In genomic region chr19:10356845-10357503, GRCm38 (mm10) we compare ENCODE assay signal across 12 mouse cellular contexts. TPM values are rescaled to one million over a fixed set of nuclear protein-coding genes. Genes with fewer than 3 reads are reported as not detected.
A peak's percentile ranks its signal among the peaks of the same experiment; 100 is the strongest.
DNase-seq lines count a peak whose midpoint lies in the region; ATAC-seq and TF ChIP-seq lines count a peak whose summit lies in the region.
"Had no signal": no experiment of that assay in that cellular context is flagged by ENCODE, and none has a peak within 500 bp of the region (broad histone marks: within the 10 kb centered on the region; RNA-seq: fewer than 3 reads in every experiment).

No protein-coding gene starts in this region.

- peak; percentile 43 for DNase-seq in 3T3-L1 (ENCODE audit: low read depth, low spot score)
- peak; percentile 39 for DNase-seq in R1 (ENCODE audit: low read depth, low spot score)
- peak; percentile 50 for DNase-seq in embryonic facial prominence, embryonic 14.5 days (ENCODE audit: low spot score)
- peak; percentile 79 for DNase-seq in midbrain, embryonic 10.5 days (ENCODE audit: low spot score)
- DNase-seq in limb, embryonic 10.5 days (ENCODE audit: low spot score) = no peak
- no peak for DNase-seq in layer of hippocampus, adult 2 months (ENCODE audit: low spot score in 2 of 2)
- no peak for DNase-seq in gastrocnemius, postnatal 25 days
- DNase-seq in cerebellum, adult 11-12 months = no peak
- DNase-seq: kidney, adult 8-10 months; left cerebral cortex, postnatal 4 days; spleen, adult 18-20 months had no signal

- H3K4me1 ChIP-seq in embryonic facial prominence, embryonic 14.5 days (ENCODE audit: control insufficient read depth, insufficient read depth, low read length) = peaks cover 5% of the 10 kb centered on the region; the same call in 1 of the 2 replicates
- peaks cover 58% of the 10 kb centered on the region for H3K4me1 ChIP-seq in midbrain, embryonic 10.5 days
- peaks cover 9% of the 10 kb centered on the region for H3K4me1 ChIP-seq in limb, embryonic 10.5 days

- no peak for TF ChIP-seq CTCF in layer of hippocampus, adult 2 months (conservative IDR thresholded peaks at IDR 0.05)

- no peak overlapping the region for H3K4me3 ChIP-seq in embryonic facial prominence, embryonic 14.5 days (ENCODE audit: low read depth, low read length)
- H3K4me3 ChIP-seq in midbrain, embryonic 10.5 days = peak overlapping the region; percentile 22; the same call in 1 of the 2 replicates
- H3K4me3 ChIP-seq in limb, embryonic 10.5 days = no peak overlapping the region
- H3K4me3 ChIP-seq in layer of hippocampus, adult 2 months = no peak overlapping the region

- WGBS in embryonic facial prominence, embryonic 14.5 days = 0% methylated on average over 9 of the region's 12 CpGs
- WGBS in midbrain, embryonic 10.5 days = 7% methylated on average over 12 of the region's 12 CpGs
- 11% methylated on average over 12 of the region's 12 CpGs for WGBS in limb, embryonic 10.5 days

- no peak overlapping the region for H3K9ac ChIP-seq in embryonic facial prominence, embryonic 14.5 days (ENCODE audit: low read depth, low read length)

- H3K27ac ChIP-seq in embryonic facial prominence, embryonic 14.5 days (replicated peaks; ENCODE audit: low read depth, low read length) = no peak overlapping the region
- peak overlapping the region; percentile 85 for H3K27ac ChIP-seq in midbrain, embryonic 10.5 days (replicated peaks)
- no peak overlapping the region for H3K27ac ChIP-seq in limb, embryonic 10.5 days
- no peak overlapping the region for H3K27ac ChIP-seq in layer of hippocampus, adult 2 months
- H3K27ac ChIP-seq: macrophage had no signal

- no peak; the same call in 1 of the 2 replicates for ATAC-seq in embryonic facial prominence, embryonic 14.5 days (ENCODE audit: low read depth)

- H3K36me3 ChIP-seq in embryonic facial prominence, embryonic 14.5 days (ENCODE audit: control insufficient read depth, insufficient read depth, low read length) = no peaks in the 10 kb centered on the region
- no peaks in the 10 kb centered on the region for H3K36me3 ChIP-seq in midbrain, embryonic 10.5 days
- no peaks in the 10 kb centered on the region for H3K36me3 ChIP-seq in limb, embryonic 10.5 days

- no peaks in the 10 kb centered on the region for H3K27me3 ChIP-seq in embryonic facial prominence, embryonic 14.5 days (replicated peaks; ENCODE audit: control insufficient read depth, insufficient read depth, low read length)
- H3K27me3 ChIP-seq in midbrain, embryonic 10.5 days (ENCODE audit: low read depth, poor library complexity, severe bottlenecking) = peaks cover under 1% of the 10 kb centered on the region; the same call in 1 of the 2 replicates
- peaks cover 18% of the 10 kb centered on the region for H3K27me3 ChIP-seq in limb, embryonic 10.5 days (ENCODE audit: low read depth, poor library complexity, severe bottlenecking)

- no peak overlapping the region for H3K4me2 ChIP-seq in embryonic facial prominence, embryonic 14.5 days (ENCODE audit: low read depth, low read length)

- no peaks in the 10 kb centered on the region for H3K9me3 ChIP-seq in embryonic facial prominence, embryonic 14.5 days (ENCODE audit: control insufficient read depth, low read length)
- no peaks in the 10 kb centered on the region for H3K9me3 ChIP-seq in midbrain, embryonic 10.5 days (replicated peaks)
- H3K9me3 ChIP-seq in limb, embryonic 10.5 days (replicated peaks) = no peaks in the 10 kb centered on the region

RNA-seq across cellular contexts. Expression of gene Syt7, which starts 31.9 kb away (rescaled TPM):
- 1.4 and 2.0 TPM in 2 replicates for polyA plus RNA-seq in embryonic facial prominence, embryonic 14.5 days (2014; fragmentation: Nextera tagmentation; extraction: Ambion mirVana)
- 1.6 and 2.2 TPM in 2 replicates for polyA plus RNA-seq in midbrain, embryonic 10.5 days (2016; fragmentation: Nextera tagmentation; extraction: Ambion mirVana)
- polyA plus RNA-seq in limb, embryonic 10.5 days (2016; fragmentation: Nextera tagmentation; extraction: Ambion mirVana) = 0.33 and 0.41 TPM in 2 replicates
- 100 to 1,000 TPM; 315 to 321 TPM for total RNA-seq in layer of hippocampus, adult 2 months (2021)
- 1 to 10 TPM; 1.9 to 4.1 TPM for total RNA-seq in gastrocnemius, postnatal 25 days (2021)
- polyA plus RNA-seq: macrophage had no signal

RNA-seq across cellular contexts. Expression of gene Dagla, which starts 52.3 kb away (rescaled TPM):
- polyA plus RNA-seq in embryonic facial prominence, embryonic 14.5 days (2014; fragmentation: Nextera tagmentation; extraction: Ambion mirVana) = 2.8 and 2.9 TPM in 2 replicates
- polyA plus RNA-seq in midbrain, embryonic 10.5 days (2016; fragmentation: Nextera tagmentation; extraction: Ambion mirVana) = 1.8 and 2.7 TPM in 2 replicates
- polyA plus RNA-seq in limb, embryonic 10.5 days (2016; fragmentation: Nextera tagmentation; extraction: Ambion mirVana) = 1.8 and 2.2 TPM in 2 replicates
- 100 to 1,000 TPM; 130 to 131 TPM for total RNA-seq in layer of hippocampus, adult 2 months (2021)
- total RNA-seq in gastrocnemius, postnatal 25 days (2021) = 1 to 10 TPM; 4.0 to 6.7 TPM

Comparison
In these comparisons a context has a peak if more than half of its experiments do, and no peak if none do; other contexts are left out.
1. DNase-seq: peak in 3T3-L1 (single experiment), R1 (single experiment), embryonic facial prominence, embryonic 14.5 days (single experiment) and midbrain, embryonic 10.5 days (single experiment); none in limb, embryonic 10.5 days (single experiment), layer of hippocampus, adult 2 months (0 of 2), gastrocnemius, postnatal 25 days (single experiment) and cerebellum, adult 11-12 months (single experiment).